Mouse (Mus musculus) heart, embryonic 14.5 days (tissue): ENCODE measurements around the gene Tnni1. TPM values are rescaled to one million over a fixed set of nuclear protein-coding genes. Genes with fewer than 3 reads are reported as not detected.
A peak's percentile ranks its signal among the peaks of the same experiment; 100 is the strongest.

Source experiments
- ATAC-seq: fragments of 200-750 bp; cut with Nextera tagmentation; 2 replicates; pipeline ENCODE4 v1.8.0; 2017; ENCODE audit warnings: low read depth, moderate TSS enrichment; ENCODE audit not compliant: insufficient number of reproducible peaks, insufficient read depth, low FRiP score
- H3K27ac ChIP-seq, 2 experiments: fragments of 200-500 bp in 1 of 2; fragments of 300-500 bp in 1 of 2; sonication (generic) in 1 of 2; replicated peaks in 1 of 2; 2 replicates each; pipeline ENCODE4 v1.5.1; 2012 to 2014; ENCODE audit warnings: low read depth in 2 of 2, low read length in 2 of 2, control low read depth in 1 of 2, mild to moderate bottlenecking in 1 of 2, mixed read lengths in 1 of 2; ENCODE audit not compliant: control insufficient read depth in 1 of 2, insufficient read depth in 1 of 2
- H3K27me3 ChIP-seq: fragments of 300-500 bp; sonication (generic); 2 replicates; pipeline ENCODE4 v1.6.1; 2014; ENCODE audit warnings: mild to moderate bottlenecking, low read length, control low read depth; ENCODE audit not compliant: control insufficient read depth, insufficient read depth
- H3K36me3 ChIP-seq: fragments of 300-500 bp; sonication (generic); 2 replicates; pipeline ENCODE4 v1.6.1; 2014; ENCODE audit warnings: mild to moderate bottlenecking, control low read depth, low read length, mixed read lengths; ENCODE audit not compliant: control insufficient read depth, insufficient read depth
- H3K4me1 ChIP-seq, 2 experiments: fragments of 200-500 bp in 1 of 2; fragments of 300-500 bp in 1 of 2; sonication (generic) in 1 of 2; 2 replicates each; pipeline ENCODE4 v1.6.1; 2012 to 2014; ENCODE audit warnings: low read length in 2 of 2, control low read depth in 1 of 2, mixed read lengths in 1 of 2; ENCODE audit not compliant: control insufficient read depth in 2 of 2, insufficient read depth in 2 of 2
- H3K4me2 ChIP-seq: fragments of 300-500 bp; sonication (generic); 2 replicates; pipeline ENCODE4 v1.6.1; 2014; ENCODE audit warnings: mild to moderate bottlenecking, low read length
- H3K4me3 ChIP-seq, 2 experiments: fragments of 200-500 bp in 1 of 2; fragments of 300-500 bp in 1 of 2; sonication (generic) in 1 of 2; 2 replicates each; pipeline ENCODE4 v1.5.1; 2012 to 2014; ENCODE audit warnings: low read length in 2 of 2, mild to moderate bottlenecking in 2 of 2, control low read depth in 1 of 2, low read depth in 1 of 2, moderate library complexity in 1 of 2; ENCODE audit not compliant: control insufficient read depth in 1 of 2, insufficient read depth in 1 of 2
- H3K9ac ChIP-seq: fragments of 300-500 bp; sonication (generic); 2 replicates; pipeline ENCODE4 v1.6.1; 2014; ENCODE audit warnings: mild to moderate bottlenecking, low read length
- H3K9me3 ChIP-seq: fragments of 300-500 bp; sonication (generic); 2 replicates; pipeline ENCODE4 v1.6.1; 2016; ENCODE audit warnings: low read length, control low read depth; ENCODE audit not compliant: control insufficient read depth
- WGBS: fragments of 180-500 bp; shearing (Covaris S2); extraction: QIAGEN DNeasy Blood & Tissue Kit; methylation state at CpG from one replicate; pipeline ENCODE4 v1.1.7; 2014; 5-methylcytosine and 5-hydroxymethylcytosine counted together
- polyA plus RNA-seq: library from polyadenylated mRNA; unstranded; fragments of >200 nt; fragmentation: Nextera tagmentation; extraction: Ambion mirVana; gene quantifications from 2 replicates; pipeline ENCODE4 v1.2.1, GENCODE M21; 2014

Gene Tnni1
- polyA plus RNA-seq, 1 experiment from 2014 or later = 5,035 TPM

GRCm38 (mm10) chr1:135761728-135762127, 17.5 kb upstream of the Tnni1 start:
- no peaks in the 10 kb centered on the region for H3K27me3 ChIP-seq
- H3K4me2 ChIP-seq = no peak overlapping the region
- H3K4me1 ChIP-seq = peaks cover 22 to 27% of the 10 kb centered on the region in 2 experiments
- no peak overlapping the region for H3K27ac ChIP-seq
- no peaks in the 10 kb centered on the region for H3K9me3 ChIP-seq
- H3K4me3 ChIP-seq = no peak overlapping the region
- no peak for ATAC-seq
- H3K36me3 ChIP-seq = no peaks in the 10 kb centered on the region
- WGBS = 83% methylated on average over 5 of the region's 5 CpGs
- no peak overlapping the region for H3K9ac ChIP-seq

- Histone ChIP-seq H3K36me3 (peaks cover 7% of the 10 kb centered on the region), H3K9ac (no peak overlapping the region), H3K4me3 (no peak overlapping the region), H3K4me1 (peaks cover 25 to 34% of the 10 kb centered on the region in 2 experiments), H3K27me3 (no peaks in the 10 kb centered on the region), H3K27ac (peak overlapping the region in 1 of 2 experiments; percentile 48; a peak in 1 of 4 replicates), H3K4me2 (no peak overlapping the region), H3K9me3 (no peaks in the 10 kb centered on the region)
- ATAC-seq = no peak
- WGBS = 71% methylated on average over 9 of the region's 9 CpGs
These were observed 15.6 kb upstream of the Tnni1 start for GRCm38 (mm10) chr1:135763503-135764205.

GRCm38 (mm10) chr1:135764206-135764528, 15.1 kb upstream of the Tnni1 start:
- no peak for ATAC-seq
- Histone ChIP-seq H3K4me1 (peaks cover 30 to 39% of the 10 kb centered on the region in 2 experiments), H3K4me3 (no peak overlapping the region), H3K27me3 (no peaks in the 10 kb centered on the region), H3K9ac (no peak overlapping the region), H3K9me3 (no peaks in the 10 kb centered on the region), H3K27ac (peak overlapping the region in 1 of 2 experiments; percentile 48; a peak in 1 of 4 replicates), H3K36me3 (peaks cover 12% of the 10 kb centered on the region), H3K4me2 (no peak overlapping the region)
- 21% methylated on average over 2 of the region's 2 CpGs for WGBS

DNA sequence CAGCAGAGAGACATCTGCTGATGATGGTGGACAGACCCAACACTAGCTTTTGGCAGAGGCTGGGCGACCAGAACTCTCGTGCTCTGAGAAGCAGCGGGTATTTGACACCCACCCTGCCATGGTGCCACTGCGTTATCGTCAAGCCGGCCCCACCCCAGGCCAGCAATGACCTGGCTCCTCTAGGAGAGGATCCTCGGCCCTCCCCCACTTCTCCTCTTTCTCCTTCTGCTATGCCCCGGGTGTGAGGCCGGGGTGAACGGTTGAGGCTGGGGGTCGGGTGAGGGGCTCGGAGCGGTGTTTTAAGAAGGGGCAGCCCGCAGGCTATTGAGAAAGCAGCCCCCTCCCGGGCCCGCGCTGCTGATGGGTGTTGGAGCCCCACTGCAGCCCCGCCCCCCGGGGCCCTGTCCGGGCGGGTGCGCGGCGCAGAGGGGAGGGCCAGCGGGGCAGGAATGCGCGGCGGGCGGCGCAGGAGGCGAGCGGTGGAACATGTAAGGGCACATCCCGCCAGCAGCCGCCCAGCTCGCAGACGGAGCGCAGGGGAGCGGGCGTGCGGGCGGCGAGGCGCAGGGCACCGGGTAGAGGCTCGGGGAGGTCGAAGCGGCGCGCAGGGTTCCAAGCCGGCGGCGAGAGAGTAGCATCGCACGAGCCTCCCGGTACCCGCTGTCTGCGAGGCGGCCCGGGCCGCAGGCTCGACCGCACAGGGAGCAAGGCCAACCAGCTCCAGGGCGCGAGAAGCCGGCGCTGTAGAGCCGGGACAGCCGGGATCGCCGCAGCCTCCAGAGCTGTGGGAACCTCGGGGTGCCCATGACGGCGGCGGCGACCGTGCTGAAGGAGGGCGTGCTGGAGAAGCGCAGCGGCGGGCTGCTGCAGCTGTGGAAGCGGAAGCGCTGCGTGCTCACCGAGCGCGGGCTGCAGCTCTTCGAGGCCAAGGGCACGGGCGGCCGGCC, 13.3 kb upstream of the Tnni1 start, which contains the start of gene Phlda3:
Gene Phlda3 (plus strand): TSS at position 475 of the 947 bp plus-strand sequence.
- H3K4me1 ChIP-seq = peaks cover 41 to 57% of the 10 kb centered on the region in 2 experiments
- peak within 1 kb of the TSS; percentile 53 to 84 for H3K4me3 ChIP-seq
- peaks cover 28% of the 10 kb centered on the region for H3K36me3 ChIP-seq
- ATAC-seq = peak; percentile 92
- H3K4me2 ChIP-seq = peak within 1 kb of the TSS; percentile 90
- no peaks in the 10 kb centered on the region for H3K27me3 ChIP-seq
- peak within 1 kb of the TSS; percentile 98 for H3K9ac ChIP-seq
- no peaks in the 10 kb centered on the region for H3K9me3 ChIP-seq
- H3K27ac ChIP-seq = peak within 1 kb of the TSS; percentile 46 to 97
- WGBS = under 1% methylated on average over 84 of the region's 90 CpGs

DNA sequence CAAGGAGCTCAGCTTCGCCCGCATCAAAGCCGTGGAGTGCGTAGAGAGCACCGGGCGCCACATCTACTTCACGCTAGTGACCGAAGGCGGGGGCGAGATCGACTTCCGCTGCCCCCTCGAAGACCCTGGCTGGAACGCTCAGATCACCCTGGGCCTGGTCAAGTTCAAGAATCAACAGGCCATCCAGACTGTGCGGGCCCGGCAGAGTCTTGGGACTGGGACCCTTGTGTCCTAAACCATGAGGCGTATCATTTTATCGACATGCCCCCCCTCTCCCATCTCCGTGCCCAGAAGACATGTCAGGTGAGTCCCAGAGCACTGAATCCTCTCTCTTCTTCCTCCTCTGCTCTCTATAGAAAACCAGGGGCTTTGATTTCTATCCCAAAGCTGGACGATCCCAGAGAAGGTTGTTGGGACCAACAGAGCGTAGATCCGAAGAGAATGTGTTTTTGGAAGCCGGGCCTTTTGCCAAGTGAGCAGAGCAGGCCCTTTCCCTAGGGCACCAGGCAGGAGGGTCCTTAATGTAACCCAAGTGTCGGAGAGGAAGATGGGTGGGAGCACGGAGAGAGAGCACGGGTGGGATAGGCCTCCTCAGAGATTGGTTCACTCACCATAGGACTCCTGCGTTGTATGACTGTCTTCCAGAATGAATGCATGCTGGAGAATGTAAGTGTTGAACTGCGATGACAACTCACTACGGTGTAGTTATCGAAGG, 12.5 kb upstream of the Tnni1 start:
- Histone ChIP-seq H3K9ac (peak overlapping the region; percentile 98), H3K4me2 (peak overlapping the region; percentile 90), H3K36me3 (peaks cover 30% of the 10 kb centered on the region), H3K4me3 (peak overlapping the region; percentile 53 to 84), H3K9me3 (no peaks in the 10 kb centered on the region), H3K27ac (peak overlapping the region; percentile 46 to 97), H3K27me3 (no peaks in the 10 kb centered on the region), H3K4me1 (peaks cover 49 to 63% of the 10 kb centered on the region in 2 experiments)
- no peak for ATAC-seq
- 6% methylated on average over 30 of the region's 30 CpGs for WGBS

DNA sequence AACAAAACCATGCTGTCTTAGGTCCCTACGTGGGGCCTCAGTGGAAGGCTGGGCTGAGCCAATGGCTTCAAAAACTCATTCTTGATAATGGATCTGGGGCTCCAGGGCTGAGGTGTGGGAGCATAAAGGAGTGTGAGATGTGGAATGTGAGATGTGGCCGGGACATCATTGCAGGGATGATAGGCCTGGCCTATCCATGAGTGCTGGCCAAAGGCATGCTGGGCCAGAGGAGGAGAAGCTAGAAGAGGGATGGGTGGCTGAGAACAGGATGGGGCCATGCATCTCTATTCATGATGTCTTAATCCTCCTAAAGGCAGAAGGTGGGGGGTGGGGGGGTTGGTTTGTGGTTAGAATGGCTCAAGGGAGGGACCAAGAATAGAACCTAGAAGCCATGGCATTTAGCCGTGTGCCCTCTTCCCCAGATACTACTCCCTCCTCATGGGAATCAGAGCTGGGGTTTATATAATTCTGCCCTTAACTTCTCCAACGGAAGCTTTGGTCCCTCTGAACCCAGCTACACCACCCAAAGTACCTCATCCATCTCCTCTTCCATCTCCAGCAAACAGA, 11.8 kb upstream of the Tnni1 start:
- H3K9ac ChIP-seq = peak overlapping the region; percentile 98
- no peaks in the 10 kb centered on the region for H3K27me3 ChIP-seq
- WGBS = 36% methylated on average over 4 of the region's 4 CpGs
- no peak for ATAC-seq
- H3K9me3 ChIP-seq = no peaks in the 10 kb centered on the region
- H3K27ac ChIP-seq = peak overlapping the region; percentile 46 to 97; a peak in 1 of 4 replicates
- H3K36me3 ChIP-seq = peaks cover 30% of the 10 kb centered on the region
- H3K4me1 ChIP-seq = peaks cover 49 to 63% of the 10 kb centered on the region in 2 experiments
- peak overlapping the region; percentile 53 to 84 for H3K4me3 ChIP-seq
- peak overlapping the region; percentile 90 for H3K4me2 ChIP-seq

GRCm38 (mm10) chr1:135768400-135768799, 10.8 kb upstream of the Tnni1 start:
- Histone ChIP-seq H3K9me3 (no peaks in the 10 kb centered on the region), H3K4me1 (peaks cover 52 to 63% of the 10 kb centered on the region in 2 experiments), H3K4me3 (peak overlapping the region in 1 of 2 experiments; percentile 84; a peak in 2 of 4 replicates), H3K27me3 (no peaks in the 10 kb centered on the region), H3K36me3 (peaks cover 30% of the 10 kb centered on the region), H3K27ac (no peak overlapping the region), H3K4me2 (peak overlapping the region; percentile 90), H3K9ac (no peak overlapping the region)
- WGBS = 54% methylated on average over 2 of the region's 2 CpGs
- ATAC-seq = no peak
